Mouse (Mus musculus): ENCODE measurements around the gene Bach2. TPM values are rescaled to one million over a fixed set of nuclear protein-coding genes. Genes with fewer than 3 reads are reported as not detected.

The Bach2 gene
- polyA plus RNA-seq, 1 experiment from 2014 or later, result 27.7 TPM

DNA sequence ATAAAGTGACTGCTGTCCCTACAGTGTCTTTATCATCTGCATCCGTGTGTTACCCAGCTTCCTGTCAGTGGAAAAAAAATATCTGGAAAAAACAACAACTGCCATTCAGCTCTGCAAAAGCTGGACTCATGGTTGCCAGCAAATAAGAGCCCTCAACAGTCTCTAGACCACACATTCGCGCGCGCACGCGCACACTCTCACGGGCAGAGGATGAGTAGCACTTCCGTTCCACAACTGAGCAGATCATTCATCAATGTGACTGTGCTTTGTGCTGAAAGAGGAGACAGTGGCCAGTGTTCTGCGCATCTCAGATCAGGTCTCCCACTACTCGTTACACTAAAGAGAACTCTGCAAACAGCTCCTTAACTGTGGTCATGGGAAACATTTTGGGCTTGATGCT lies 265.6 kb downstream of the Bach2 start:
- Histone ChIP-seq H3K4me1 (peaks cover 14% of the 10 kb centered on the region), H3K4me3 (replicated peaks) (no peak overlapping the region), H3K27me3 (no peaks in the 10 kb centered on the region), H3K4me2 (no peak overlapping the region), H3K36me3 (replicated peaks) (peaks cover 15% of the 10 kb centered on the region; the same call in 1 of the 2 replicates), H3K9ac (no peak overlapping the region), H3K27ac (no peak overlapping the region), H3K9me3 (no peaks in the 10 kb centered on the region)
- no peak for ATAC-seq (ENCODE audit: low FRiP score)
- 90% methylated on average over 11 of the region's 11 CpGs for WGBS

DNA sequence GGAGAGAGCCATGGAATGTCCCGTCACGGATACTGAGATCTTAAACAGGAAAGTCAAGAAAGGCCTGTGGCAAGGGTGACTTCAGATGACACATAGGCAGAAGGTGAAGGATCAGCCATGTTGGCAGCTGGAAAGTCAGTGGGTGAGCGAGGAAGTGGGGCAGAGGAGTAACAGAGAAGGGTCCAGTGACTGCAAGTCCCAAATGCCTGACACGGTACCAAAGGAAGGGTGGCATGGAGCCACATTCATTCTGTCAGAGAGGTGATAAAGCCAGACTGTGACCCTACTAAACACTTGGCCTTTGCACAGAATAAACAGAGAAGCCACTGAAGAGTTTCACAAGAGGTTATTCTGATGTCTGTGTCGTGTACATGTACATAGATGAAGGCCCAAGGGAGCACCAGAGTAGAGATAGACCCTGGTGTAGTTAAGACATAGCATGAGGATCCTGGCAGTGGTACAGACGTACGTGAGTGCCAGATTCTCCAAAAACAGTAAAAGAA lies 267.8 kb downstream of the Bach2 start:
- H3K4me1 ChIP-seq, result peaks cover 29% of the 10 kb centered on the region
- H3K27ac ChIP-seq, result no peak overlapping the region
- WGBS, result 91% methylated on average over 7 of the region's 7 CpGs

DNA sequence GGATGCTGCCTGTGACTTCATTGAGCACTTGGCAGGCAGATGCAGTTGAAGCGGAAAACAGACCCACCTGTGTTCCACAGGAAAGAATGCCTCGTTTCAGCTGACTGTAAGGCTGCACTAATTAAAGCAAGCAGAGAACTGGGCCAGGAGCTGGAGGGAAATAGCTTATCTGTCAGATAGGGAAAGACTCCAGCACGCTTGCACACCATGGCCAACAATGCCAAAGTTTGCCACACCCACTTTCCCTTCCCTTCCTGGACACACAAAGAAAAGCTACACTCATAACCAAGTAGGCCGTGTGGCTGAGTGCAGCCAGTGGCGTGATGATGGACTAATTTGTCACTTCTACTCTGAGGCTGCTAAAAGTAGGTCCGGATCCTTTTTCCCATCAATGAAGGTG lies 268.4 kb downstream of the Bach2 start:
- Histone ChIP-seq H3K27me3 (no peaks in the 10 kb centered on the region), H3K36me3 (replicated peaks) (peaks cover 11% of the 10 kb centered on the region; the same call in 1 of the 2 replicates), H3K9me3 (no peaks in the 10 kb centered on the region), H3K4me1 (peaks cover 34% of the 10 kb centered on the region), H3K9ac (no peak overlapping the region), H3K27ac (no peak overlapping the region), H3K4me3 (replicated peaks) (no peak overlapping the region), H3K4me2 (no peak overlapping the region)
- WGBS, result 72% methylated on average over 6 of the region's 6 CpGs
- no peak for ATAC-seq (ENCODE audit: low FRiP score)

More for the DNA sequence above, 267.8 kb downstream of the Bach2 start:
- Histone ChIP-seq H3K27me3 (no peaks in the 10 kb centered on the region), H3K9ac (no peak overlapping the region), H3K4me3 (replicated peaks) (no peak overlapping the region), H3K4me2 (no peak overlapping the region), H3K36me3 (replicated peaks) (peaks cover 15% of the 10 kb centered on the region; the same call in 1 of the 2 replicates), H3K9me3 (no peaks in the 10 kb centered on the region)
- no peak for ATAC-seq (ENCODE audit: low FRiP score)

DNA sequence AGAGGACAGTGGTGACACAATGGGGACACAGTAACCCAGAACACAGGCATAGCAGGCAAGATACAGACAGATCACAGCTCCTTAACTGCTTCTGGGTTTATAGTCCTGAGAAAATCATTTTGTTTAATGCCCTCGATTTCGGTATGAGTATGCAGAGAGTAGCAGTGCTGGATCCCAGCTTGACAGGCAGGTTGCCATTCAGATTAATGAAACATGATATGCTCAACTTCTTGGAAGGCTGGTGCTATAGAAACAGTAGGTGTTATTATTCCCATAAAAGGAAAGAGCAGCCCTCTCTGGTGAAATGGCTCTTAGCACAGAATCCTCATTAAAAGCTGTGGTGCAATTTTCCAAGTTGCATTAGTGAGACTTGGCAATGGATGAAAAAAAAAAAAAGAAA lies 270.0 kb downstream of the Bach2 start:
- WGBS, result 16% methylated on average over 2 of the region's 2 CpGs
- no peak overlapping the region for H3K4me3 ChIP-seq (replicated peaks)
- peak overlapping the region; percentile 92 for H3K27ac ChIP-seq
- H3K27me3 ChIP-seq, result no peaks in the 10 kb centered on the region
- no peaks in the 10 kb centered on the region; the same call in 1 of the 2 replicates for H3K36me3 ChIP-seq (replicated peaks)
- peak overlapping the region; percentile 21; the same call in 1 of the 2 replicates for H3K4me2 ChIP-seq
- peaks cover 34% of the 10 kb centered on the region for H3K4me1 ChIP-seq
- ATAC-seq (ENCODE audit: low FRiP score), result peak; percentile 62; the same call in 1 of the 2 replicates
- H3K9ac ChIP-seq, result no peak overlapping the region
- no peaks in the 10 kb centered on the region for H3K9me3 ChIP-seq

DNA sequence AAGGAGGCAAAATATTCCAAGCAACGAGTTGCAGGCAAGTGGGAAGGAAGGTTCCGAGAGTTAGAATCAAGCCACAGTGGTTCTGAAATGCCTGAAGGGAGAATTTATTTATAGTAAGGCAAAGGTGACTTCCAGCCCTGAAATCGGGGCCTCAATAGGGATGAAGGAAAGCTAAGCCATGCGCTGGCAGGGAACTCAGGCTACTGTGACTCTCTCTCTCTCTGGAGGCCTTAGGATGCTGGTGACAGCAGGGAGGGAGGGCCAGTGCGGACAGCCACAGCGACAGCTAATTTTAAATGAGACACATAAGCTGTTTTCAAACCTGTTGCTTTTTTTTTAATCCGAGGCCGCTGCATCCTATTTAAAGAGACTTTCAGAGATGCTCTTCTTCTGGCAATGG lies 270.4 kb downstream of the Bach2 start:
- H3K4me2 ChIP-seq, result peak overlapping the region; percentile 24

DNA sequence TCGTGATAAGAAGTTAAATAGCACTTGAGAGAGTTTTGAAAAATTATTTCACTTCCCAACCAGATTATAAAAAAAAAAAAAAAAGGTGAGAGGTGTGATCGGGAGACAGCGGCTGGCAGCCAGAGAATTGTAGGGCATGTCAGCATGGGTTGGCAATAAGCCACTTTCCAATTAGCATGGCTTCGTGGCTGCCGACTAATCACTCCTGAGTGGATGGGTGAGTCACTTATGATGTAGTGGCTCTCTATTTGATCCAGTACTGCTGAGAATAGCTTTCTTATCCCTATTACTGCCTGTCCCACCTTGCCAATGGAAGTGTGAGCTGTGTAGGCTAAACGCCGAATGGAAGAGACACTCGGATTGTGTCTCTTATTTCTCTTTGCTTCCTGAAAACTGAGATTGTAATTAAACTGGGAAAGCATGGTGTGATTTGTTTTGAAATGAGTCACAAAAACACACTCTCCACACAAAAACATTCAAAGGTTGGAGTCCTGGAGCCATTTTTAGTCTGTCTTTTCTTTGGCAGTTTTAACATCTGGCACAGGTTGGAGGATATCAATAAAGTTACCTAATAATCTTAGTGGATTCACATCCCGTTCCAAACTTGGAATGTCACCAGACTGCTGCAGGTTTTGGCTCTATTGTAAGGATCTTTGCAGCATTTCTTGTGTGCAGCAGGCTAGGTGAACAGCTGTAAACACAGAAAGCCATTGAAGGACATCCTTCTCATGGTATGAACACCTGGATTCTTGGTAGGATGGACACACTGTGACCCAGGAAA lies 271.4 kb downstream of the Bach2 start:
- Histone ChIP-seq H3K27ac (peak overlapping the region; percentile 67), H3K4me3 (replicated peaks) (no peak overlapping the region), H3K9me3 (no peaks in the 10 kb centered on the region), H3K4me2 (no peak overlapping the region), H3K36me3 (replicated peaks) (no peaks in the 10 kb centered on the region; the same call in 1 of the 2 replicates), H3K27me3 (no peaks in the 10 kb centered on the region), H3K4me1 (peaks cover 38% of the 10 kb centered on the region), H3K9ac (no peak overlapping the region)
- peak; percentile 77; the same call in 1 of the 2 replicates for ATAC-seq (ENCODE audit: low FRiP score)
- 39% methylated on average over 9 of the region's 9 CpGs for WGBS

More for the DNA sequence above, 270.4 kb downstream of the Bach2 start:
- no peaks in the 10 kb centered on the region for H3K9me3 ChIP-seq
- H3K4me3 ChIP-seq (replicated peaks), result no peak overlapping the region
- peaks cover 34% of the 10 kb centered on the region for H3K4me1 ChIP-seq
- no peaks in the 10 kb centered on the region; the same call in 1 of the 2 replicates for H3K36me3 ChIP-seq (replicated peaks)
- WGBS, result 16% methylated on average over 8 of the region's 8 CpGs
- H3K27me3 ChIP-seq, result no peaks in the 10 kb centered on the region
- no peak overlapping the region for H3K9ac ChIP-seq
- H3K27ac ChIP-seq, result peak overlapping the region; percentile 92
- no peak; the same call in 1 of the 2 replicates for ATAC-seq (ENCODE audit: low FRiP score)

DNA sequence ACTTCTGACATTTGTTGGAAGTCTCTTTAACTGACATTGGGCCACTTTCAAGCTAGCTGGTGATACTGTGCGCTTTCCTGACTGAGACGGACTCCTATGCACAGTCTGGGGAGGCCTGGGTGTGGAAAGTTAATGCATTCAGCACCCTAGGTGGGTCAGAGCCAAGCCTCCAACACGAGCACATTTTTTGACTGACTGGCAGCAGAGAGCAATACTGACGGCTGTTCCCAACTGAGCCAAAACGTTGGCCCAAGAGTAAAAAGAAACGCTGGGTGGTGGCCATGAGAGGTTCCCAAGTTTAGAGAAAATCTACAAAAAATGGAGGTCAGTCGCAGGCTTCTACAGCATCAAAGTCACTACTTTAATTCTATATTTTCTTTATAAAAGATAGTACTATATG lies 272.3 kb downstream of the Bach2 start:
- Histone ChIP-seq H3K27me3 (no peaks in the 10 kb centered on the region), H3K4me2 (no peak overlapping the region), H3K4me3 (replicated peaks) (no peak overlapping the region), H3K4me1 (peaks cover 43% of the 10 kb centered on the region), H3K27ac (no peak overlapping the region), H3K36me3 (replicated peaks) (no peaks in the 10 kb centered on the region; the same call in 1 of the 2 replicates), H3K9me3 (no peaks in the 10 kb centered on the region), H3K9ac (no peak overlapping the region)
- WGBS, result 75% methylated on average over 7 of the region's 7 CpGs
- no peak for ATAC-seq (ENCODE audit: low FRiP score)

DNA sequence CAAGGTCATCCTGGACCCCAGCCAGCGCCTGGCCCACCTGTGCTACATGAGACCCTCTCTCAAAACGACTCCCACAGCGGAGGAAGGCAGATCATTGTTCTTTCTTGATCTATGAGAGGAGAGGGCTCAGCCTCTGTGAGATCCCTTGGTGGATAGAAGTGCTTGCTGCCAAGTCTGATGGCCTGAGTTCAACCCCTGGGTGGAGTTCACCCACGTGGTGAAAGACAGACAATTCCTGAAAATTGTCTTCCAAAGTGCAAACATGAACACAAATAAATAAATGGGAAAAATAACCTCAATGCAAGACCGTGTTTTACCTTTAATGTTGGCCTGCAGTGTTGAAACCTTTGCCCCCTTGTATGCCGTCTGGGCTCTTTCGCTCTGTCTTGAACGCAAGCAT lies 277.5 kb downstream of the Bach2 start:
- 94% methylated on average over 8 of the region's 8 CpGs for WGBS

DNA sequence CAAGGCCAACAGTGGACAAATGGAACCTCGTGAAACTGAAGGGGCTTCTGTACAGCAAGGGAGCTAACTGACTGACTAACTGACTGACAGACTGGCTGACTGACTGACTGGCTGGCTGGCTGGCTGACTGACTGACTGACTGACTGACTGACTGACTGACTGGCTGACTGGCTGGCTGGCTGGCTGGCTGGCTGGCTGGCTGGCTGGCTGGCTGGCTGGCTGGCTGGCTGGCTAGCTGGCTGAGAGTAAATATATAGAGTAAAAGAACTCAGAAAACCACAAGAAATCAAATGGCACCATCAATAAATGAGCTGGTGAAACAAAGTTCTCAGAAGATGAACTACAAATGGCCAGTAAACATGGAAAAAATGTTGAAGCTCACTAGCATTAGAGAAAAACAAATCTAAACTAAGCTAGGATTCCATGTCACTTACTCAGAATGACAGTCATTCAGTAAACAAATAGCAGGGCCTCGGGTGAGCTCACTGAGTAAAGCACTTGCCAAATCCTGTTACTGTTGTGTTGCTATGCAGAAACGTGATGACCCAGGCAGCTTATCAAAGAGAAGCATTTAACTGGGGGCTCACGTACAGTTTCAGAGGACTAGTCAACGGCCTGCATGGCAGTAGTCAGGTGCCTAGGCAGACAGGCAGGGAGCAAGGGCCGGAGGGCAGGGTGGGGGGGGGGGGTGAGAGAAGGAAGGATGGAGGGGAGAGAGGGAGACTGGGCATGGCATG lies 280.4 kb downstream of the Bach2 start:
- Histone ChIP-seq H3K4me1 (peaks cover 60% of the 10 kb centered on the region), H3K36me3 (replicated peaks) (no peaks in the 10 kb centered on the region), H3K27ac (0 out of 2 replicates have a peak overlapping the region, but pooled peaks have one; percentile 32)

More for the DNA sequence above, 277.5 kb downstream of the Bach2 start:
- H3K4me1 ChIP-seq, result peaks cover 46% of the 10 kb centered on the region
- H3K9me3 ChIP-seq, result no peaks in the 10 kb centered on the region
- H3K9ac ChIP-seq, result no peak overlapping the region
- H3K27me3 ChIP-seq, result no peaks in the 10 kb centered on the region
- no peak overlapping the region for H3K4me2 ChIP-seq
- no peak for ATAC-seq (ENCODE audit: low FRiP score)
- 0 out of 2 replicates have a peak overlapping the region, but pooled peaks have one; percentile 42 for H3K27ac ChIP-seq
- no peak overlapping the region for H3K4me3 ChIP-seq (replicated peaks)
- H3K36me3 ChIP-seq (replicated peaks), result no peaks in the 10 kb centered on the region

DNA sequence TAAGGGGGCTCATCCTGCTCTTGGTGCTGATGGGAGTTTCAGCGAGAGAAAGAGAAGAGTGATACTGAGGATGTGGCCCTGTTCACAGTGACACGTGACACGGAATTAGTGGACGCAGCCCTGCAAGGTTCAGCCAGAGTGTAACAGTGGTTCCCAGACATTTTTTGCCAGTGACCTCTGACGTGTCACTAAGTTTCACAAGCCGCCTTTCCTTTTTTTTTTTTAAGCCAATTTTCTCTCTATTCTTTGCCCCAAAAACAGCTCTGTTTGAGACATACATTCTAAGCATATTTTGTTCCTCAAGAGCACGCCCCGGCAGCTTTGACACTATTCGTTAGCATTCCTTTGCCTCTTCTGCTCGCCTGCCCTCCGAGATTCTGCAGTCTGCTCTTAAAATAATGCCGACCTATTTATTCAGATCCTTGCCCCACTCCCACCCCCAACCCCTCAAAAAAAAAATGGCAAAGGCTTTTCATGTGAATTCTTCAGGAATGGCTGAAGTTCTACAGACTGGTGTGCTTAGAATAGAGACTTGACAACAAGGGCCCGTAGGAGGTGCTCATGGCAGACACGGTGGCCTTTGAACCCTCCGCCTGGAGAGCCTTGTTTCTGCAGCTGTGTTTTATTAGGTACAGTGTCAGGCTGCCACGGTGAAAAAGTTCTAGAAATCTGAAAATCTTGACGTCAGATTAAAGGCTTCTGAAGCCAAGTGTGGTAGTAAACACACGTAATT lies 282.2 kb downstream of the Bach2 start:
- 18% methylated on average over 18 of the region's 18 CpGs for WGBS
- no peak overlapping the region for H3K4me3 ChIP-seq (replicated peaks)
- ATAC-seq (ENCODE audit: low FRiP score), result 0 out of 2 replicates have a peak, but pooled peaks have one; percentile 51
- no peak overlapping the region for H3K4me2 ChIP-seq
- H3K4me1 ChIP-seq, result peaks cover 51% of the 10 kb centered on the region
- H3K9me3 ChIP-seq, result no peaks in the 10 kb centered on the region
- H3K36me3 ChIP-seq (replicated peaks), result no peaks in the 10 kb centered on the region
- no peaks in the 10 kb centered on the region for H3K27me3 ChIP-seq
- peak overlapping the region; percentile 44; the same call in 1 of the 2 replicates for H3K27ac ChIP-seq
- H3K9ac ChIP-seq, result no peak overlapping the region

More for the DNA sequence above, 280.4 kb downstream of the Bach2 start:
- Histone ChIP-seq H3K9ac (no peak overlapping the region), H3K27me3 (no peaks in the 10 kb centered on the region), H3K4me3 (replicated peaks) (no peak overlapping the region), H3K4me2 (no peak overlapping the region), H3K9me3 (no peaks in the 10 kb centered on the region)
- ATAC-seq (ENCODE audit: low FRiP score), result peak; percentile 36; the same call in 1 of the 2 replicates
- WGBS, result 47% methylated on average over 6 of the region's 6 CpGs

DNA sequence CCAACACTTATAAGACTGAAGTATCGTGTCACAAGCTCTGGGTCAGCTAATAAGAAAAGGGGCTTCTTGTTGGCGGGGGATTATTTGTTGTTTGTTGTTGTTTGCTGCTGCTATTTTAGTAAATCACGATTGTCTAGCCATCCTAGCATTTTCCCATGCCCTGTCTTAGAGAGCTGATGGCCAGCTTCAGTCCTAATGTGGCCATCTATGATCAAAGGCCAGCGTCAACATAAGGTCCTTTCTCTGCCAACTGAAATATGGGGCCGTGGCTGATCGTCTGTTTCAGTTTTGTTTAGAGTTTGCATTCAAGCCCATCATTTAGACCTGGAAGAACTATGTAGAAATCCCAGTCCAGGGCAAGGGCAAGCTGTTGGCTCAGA lies 282.7 kb downstream of the Bach2 start:
- Histone ChIP-seq H3K27me3 (no peaks in the 10 kb centered on the region), H3K9me3 (no peaks in the 10 kb centered on the region), H3K4me3 (replicated peaks) (no peak overlapping the region), H3K4me1 (peaks cover 52% of the 10 kb centered on the region), H3K27ac (0 out of 2 replicates have a peak overlapping the region, but pooled peaks have one; percentile 25), H3K9ac (no peak overlapping the region), H3K4me2 (no peak overlapping the region), H3K36me3 (replicated peaks) (no peaks in the 10 kb centered on the region)
- 59% methylated on average over 6 of the region's 6 CpGs for WGBS
- ATAC-seq (ENCODE audit: low FRiP score), result no peak

Data from forebrain, embryonic 12.5 days (tissue).